Mouse (Mus musculus) natural killer cell, adult 2 months (primary cell): ENCODE data around the gene Tmc3.
A peak's percentile ranks its signal among the peaks of the same experiment; 100 is the strongest.

ENCODE experiments used
- DNase-seq, 2 experiments: peaks; one replicate each; pipeline ENCODE4 v3.0.0; 2022; ENCODE audit warnings: low spot score in 2 of 2

Gene Tmc3

GRCm38 (mm10) chr7:83637781-83638583 is 53.3 kb downstream of the Tmc3 start:
- no peak for DNase-seq

- peak in 1 of 2 experiments; percentile 76 for DNase-seq
Measured at GRCm38 (mm10) chr7:83639084-83639483, 54.4 kb downstream of the Tmc3 start.

- no peak for DNase-seq
Measured at GRCm38 (mm10) chr7:83640581-83640980, 55.9 kb downstream of the Tmc3 start.

GRCm38 (mm10) chr7:83641163-83641562 is 56.4 kb downstream of the Tmc3 start:
- no peak for DNase-seq

- no peak for DNase-seq
Measured at GRCm38 (mm10) chr7:83643581-83643980, 58.9 kb downstream of the Tmc3 start.

GRCm38 (mm10) chr7:83644761-83645160 is 60.0 kb downstream of the Tmc3 start:
- no peak for DNase-seq

GRCm38 (mm10) chr7:83645476-83645875 is 60.7 kb downstream of the Tmc3 start:
- peak in 1 of 2 experiments; percentile 77 for DNase-seq

GRCm38 (mm10) chr7:83648807-83649206 is 64.1 kb downstream of the Tmc3 start:
- no peak for DNase-seq

- peak in 1 of 2 experiments; percentile 54 for DNase-seq
Measured at GRCm38 (mm10) chr7:83650638-83651037, 65.9 kb downstream of the Tmc3 start.

- DNase-seq: no peak
Measured at GRCm38 (mm10) chr7:83652498-83652897, 67.8 kb downstream of the Tmc3 start.

GRCm38 (mm10) chr7:83653605-83654051 is 68.9 kb downstream of the Tmc3 start:
- DNase-seq: no peak

- peak; percentile 38 to 48 for DNase-seq
Measured at GRCm38 (mm10) chr7:83654196-83654595, 69.5 kb downstream of the Tmc3 start.

- peak; percentile 88 for DNase-seq
Measured at GRCm38 (mm10) chr7:83654938-83655630, 70.4 kb downstream of the Tmc3 start.

- no peak for DNase-seq
Measured at GRCm38 (mm10) chr7:83658716-83659115, 74.0 kb downstream of the Tmc3 start.

GRCm38 (mm10) chr7:83659159-83660065 is 74.7 kb downstream of the Tmc3 start:
- peak; percentile 77 for DNase-seq

GRCm38 (mm10) chr7:83660273-83660691 is 75.6 kb downstream of the Tmc3 start:
- DNase-seq: peak; percentile 75

GRCm38 (mm10) chr7:83661031-83661430 is 76.3 kb downstream of the Tmc3 start:
- DNase-seq: peak; percentile 49 to 63

- no peak for DNase-seq
Measured at GRCm38 (mm10) chr7:83661763-83662162, 77.0 kb downstream of the Tmc3 start.

GRCm38 (mm10) chr7:83662711-83663375 is 78.1 kb downstream of the Tmc3 start:
- no peak for DNase-seq

- no peak for DNase-seq
Measured at GRCm38 (mm10) chr7:83666087-83666595, 81.4 kb downstream of the Tmc3 start.
